Mouse (Mus musculus): ENCODE data around the gene Pxdc1. TPM values are rescaled to one million over a fixed set of nuclear protein-coding genes. Genes with fewer than 3 reads are reported as not detected.

Gene Pxdc1
- total RNA-seq, 2 experiments from 2014 or later, result 5.1 to 7.9 TPM

GRCm38 (mm10) chr13:34602757-34603156 is 50.5 kb downstream of the Pxdc1 start:
- DNase-seq (ENCODE audit: low spot score in 2 of 2), result no peak

GRCm38 (mm10) chr13:34596797-34597196 is 56.5 kb downstream of the Pxdc1 start:
- no peak for DNase-seq (ENCODE audit: low spot score in 2 of 2)

Other genes with a start within 250 kb of the Pxdc1 start
- not detected for gene Fam50b, start 81.4 kb upstream of the Pxdc1 start, total RNA-seq (2021)
- 10 to 100 TPM; 81.7 to 83.0 TPM for gene Prpf4b, start 221.8 kb upstream of the Pxdc1 start, total RNA-seq (2021)